Mouse (Mus musculus): ENCODE data around the gene Gm10964. TPM values are rescaled to one million over a fixed set of nuclear protein-coding genes. Genes with fewer than 3 reads are reported as not detected.

The Gm10964 gene
- polyA plus RNA-seq, 1 experiment from 2014 or later = not detected

DNA sequence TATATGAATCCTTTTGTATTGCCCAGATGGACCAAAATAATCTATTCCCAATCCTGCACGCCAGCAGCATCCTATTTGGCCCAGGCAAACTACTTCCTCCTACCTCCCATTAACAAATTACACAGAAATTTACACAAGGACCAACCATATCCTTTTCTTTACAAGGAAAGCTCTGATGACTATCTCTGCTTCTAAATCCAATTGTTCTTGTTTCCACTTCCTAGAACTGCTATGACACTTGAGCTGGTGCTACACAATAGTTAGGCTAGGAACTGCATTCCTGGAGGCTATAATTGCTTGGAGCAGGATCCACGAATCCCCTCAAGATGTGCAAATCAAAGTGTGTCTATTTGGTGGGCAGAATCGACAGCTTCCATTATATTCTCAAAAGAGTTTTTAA, 27.6 kb downstream of the Gm10964 start:
- Histone ChIP-seq H3K4me2 (ENCODE audit: low read depth, low read length) (no peak overlapping the region), H3K27ac (ENCODE audit: low read depth, low read length) (no peak overlapping the region), H3K27me3 (ENCODE audit: control insufficient read depth, insufficient read depth, low read length) (no peaks in the 10 kb centered on the region), H3K9ac (replicated peaks; ENCODE audit: low read depth, low read length) (no peak overlapping the region), H3K4me3 (ENCODE audit: low read depth, low read length) (no peak overlapping the region), H3K9me3 (ENCODE audit: control insufficient read depth, low read length) (no peaks in the 10 kb centered on the region), H3K36me3 (ENCODE audit: control insufficient read depth, insufficient read depth, low read length) (peaks cover 24% of the 10 kb centered on the region), H3K4me1 (ENCODE audit: control insufficient read depth, insufficient read depth, low read length) (no peaks in the 10 kb centered on the region)
- no peak for ATAC-seq (ENCODE audit: low read depth)
- WGBS = 58% methylated on average over 3 of the region's 3 CpGs

DNA sequence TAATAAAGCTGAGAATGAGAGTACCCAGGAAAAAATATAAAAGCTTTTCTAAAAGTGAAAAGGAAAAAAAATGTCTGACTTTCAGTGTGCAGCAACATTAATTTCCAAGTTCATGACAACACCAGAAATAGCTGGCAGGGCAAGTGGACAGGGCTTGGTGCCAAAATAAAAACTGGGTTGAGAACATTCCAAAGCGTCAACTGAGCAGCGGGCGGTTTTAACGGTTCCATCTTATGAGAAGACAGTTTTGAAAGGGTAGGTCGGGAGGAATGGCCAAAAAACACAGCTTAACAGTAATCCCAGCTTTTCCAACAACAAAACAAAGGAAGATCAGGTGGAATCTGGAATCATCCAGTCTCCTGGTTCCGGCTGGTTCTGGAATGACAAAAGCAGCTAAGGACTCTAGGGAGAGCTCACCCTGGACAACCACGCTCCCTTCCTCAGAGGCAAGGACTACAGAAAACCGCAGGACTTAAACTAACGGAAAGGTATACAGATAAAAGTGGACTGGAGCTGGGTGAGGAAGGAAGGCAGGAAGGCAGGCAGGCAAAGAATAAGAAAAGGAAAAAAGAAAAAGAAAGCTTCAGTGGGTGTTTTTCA, 32.5 kb downstream of the Gm10964 start:
- Histone ChIP-seq H3K27me3 (ENCODE audit: control insufficient read depth, insufficient read depth, low read length) (no peaks in the 10 kb centered on the region), H3K4me3 (ENCODE audit: low read depth, low read length) (no peak overlapping the region), H3K9ac (replicated peaks; ENCODE audit: low read depth, low read length) (no peak overlapping the region), H3K4me1 (ENCODE audit: control insufficient read depth, insufficient read depth, low read length) (no peaks in the 10 kb centered on the region), H3K9me3 (ENCODE audit: control insufficient read depth, low read length) (no peaks in the 10 kb centered on the region), H3K36me3 (ENCODE audit: control insufficient read depth, insufficient read depth, low read length) (peaks cover 7% of the 10 kb centered on the region), H3K27ac (ENCODE audit: low read depth, low read length) (no peak overlapping the region), H3K4me2 (ENCODE audit: low read depth, low read length) (no peak overlapping the region)
- ATAC-seq (ENCODE audit: low read depth) = no peak
- WGBS = 77% methylated on average over 9 of the region's 9 CpGs

DNA sequence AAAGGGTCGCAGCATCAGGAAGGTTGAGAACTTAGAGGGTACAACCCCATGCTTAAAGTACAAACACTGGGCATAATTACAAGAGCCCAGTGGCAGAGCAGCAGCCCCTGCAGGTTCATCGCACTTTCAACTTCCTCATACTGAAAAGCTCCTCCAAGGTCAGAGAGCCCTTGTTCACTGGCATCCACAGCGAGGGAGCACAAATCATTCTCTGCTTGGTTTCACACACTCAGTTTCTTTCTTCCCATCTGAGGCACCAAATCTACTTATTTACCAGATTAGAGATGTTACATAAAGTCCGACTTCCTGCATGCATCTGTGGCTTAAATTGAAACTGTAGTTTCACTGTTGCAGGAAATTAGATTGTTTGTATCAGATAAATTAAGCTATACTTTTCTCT, 33.7 kb downstream of the Gm10964 start:
- Histone ChIP-seq H3K4me1 (ENCODE audit: control insufficient read depth, insufficient read depth, low read length) (no peaks in the 10 kb centered on the region), H3K4me3 (ENCODE audit: low read depth, low read length) (no peak overlapping the region), H3K9me3 (ENCODE audit: control insufficient read depth, low read length) (no peaks in the 10 kb centered on the region), H3K4me2 (ENCODE audit: low read depth, low read length) (no peak overlapping the region), H3K36me3 (ENCODE audit: control insufficient read depth, insufficient read depth, low read length) (peaks cover 18% of the 10 kb centered on the region), H3K27ac (ENCODE audit: low read depth, low read length) (no peak overlapping the region), H3K27me3 (ENCODE audit: control insufficient read depth, insufficient read depth, low read length) (no peaks in the 10 kb centered on the region), H3K9ac (replicated peaks; ENCODE audit: low read depth, low read length) (no peak overlapping the region)
- ATAC-seq (ENCODE audit: low read depth) = no peak
- 66% methylated on average over 4 of the region's 4 CpGs for WGBS

DNA sequence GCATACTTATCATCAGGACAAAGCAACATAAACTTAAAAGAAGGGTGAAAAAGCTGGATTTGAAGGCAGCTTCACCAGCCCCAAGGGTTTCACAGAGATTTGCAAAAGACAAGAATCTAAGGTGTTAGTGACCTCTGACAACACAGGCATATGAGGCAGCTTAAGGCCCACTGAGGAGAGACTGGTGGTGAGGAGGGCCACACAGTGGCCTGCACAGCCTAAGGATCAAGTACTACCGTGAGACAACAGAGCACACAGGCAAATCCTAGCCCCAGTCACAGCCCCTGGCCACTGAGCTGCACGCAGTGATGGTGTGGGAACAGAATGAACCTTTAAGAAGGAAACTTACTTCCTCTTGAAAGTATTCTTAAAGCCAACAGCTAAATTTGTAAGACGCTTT, 34.3 kb downstream of the Gm10964 start:
- Histone ChIP-seq H3K9me3 (ENCODE audit: control insufficient read depth, low read length) (no peaks in the 10 kb centered on the region), H3K4me1 (ENCODE audit: control insufficient read depth, insufficient read depth, low read length) (no peaks in the 10 kb centered on the region), H3K4me2 (ENCODE audit: low read depth, low read length) (no peak overlapping the region), H3K4me3 (ENCODE audit: low read depth, low read length) (no peak overlapping the region), H3K27ac (ENCODE audit: low read depth, low read length) (no peak overlapping the region), H3K27me3 (ENCODE audit: control insufficient read depth, insufficient read depth, low read length) (no peaks in the 10 kb centered on the region), H3K36me3 (ENCODE audit: control insufficient read depth, insufficient read depth, low read length) (peaks cover 18% of the 10 kb centered on the region), H3K9ac (replicated peaks; ENCODE audit: low read depth, low read length) (no peak overlapping the region)
- WGBS = 83% methylated on average over 3 of the region's 3 CpGs
- ATAC-seq (ENCODE audit: low read depth) = no peak

DNA sequence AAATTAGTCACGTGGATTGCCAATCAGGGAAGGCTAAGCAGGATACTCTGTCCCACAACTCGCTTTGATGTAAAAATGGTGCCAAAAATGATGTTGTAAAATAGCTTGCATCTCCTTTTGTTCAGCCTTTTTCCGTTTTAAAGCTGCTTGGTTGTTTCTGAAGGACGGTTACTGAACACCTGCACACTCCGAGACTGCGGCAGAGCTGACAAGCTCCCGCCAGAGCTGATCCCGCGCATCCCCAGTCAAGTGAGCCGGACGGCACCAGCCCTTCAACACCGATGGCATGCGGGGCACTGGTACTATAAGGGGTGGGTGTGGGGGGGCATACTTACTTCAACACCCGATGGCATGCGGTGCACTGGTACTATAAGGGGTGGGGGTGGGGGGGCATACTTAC, 34.8 kb downstream of the Gm10964 start:
- Histone ChIP-seq H3K9ac (replicated peaks; ENCODE audit: low read depth, low read length) (no peak overlapping the region), H3K4me3 (ENCODE audit: low read depth, low read length) (no peak overlapping the region), H3K4me2 (ENCODE audit: low read depth, low read length) (no peak overlapping the region), H3K27ac (ENCODE audit: low read depth, low read length) (no peak overlapping the region), H3K9me3 (ENCODE audit: control insufficient read depth, low read length) (no peaks in the 10 kb centered on the region), H3K36me3 (ENCODE audit: control insufficient read depth, insufficient read depth, low read length) (peaks cover 16% of the 10 kb centered on the region; the same call in 1 of the 2 replicates), H3K4me1 (ENCODE audit: control insufficient read depth, insufficient read depth, low read length) (no peaks in the 10 kb centered on the region), H3K27me3 (ENCODE audit: control insufficient read depth, insufficient read depth, low read length) (no peaks in the 10 kb centered on the region)
- no peak for ATAC-seq (ENCODE audit: low read depth)
- 87% methylated on average over 15 of the region's 15 CpGs for WGBS

GRCm38 (mm10) chr3:103777940-103778339, 38.8 kb downstream of the Gm10964 start:
- peaks cover 13% of the 10 kb centered on the region; the same call in 1 of the 2 replicates for H3K36me3 ChIP-seq (ENCODE audit: control insufficient read depth, insufficient read depth, low read length)
- H3K9ac ChIP-seq (replicated peaks; ENCODE audit: low read depth, low read length) = no peak overlapping the region
- H3K27ac ChIP-seq (ENCODE audit: low read depth, low read length) = no peak overlapping the region
- no peaks in the 10 kb centered on the region for H3K27me3 ChIP-seq (ENCODE audit: control insufficient read depth, insufficient read depth, low read length)
- H3K4me2 ChIP-seq (ENCODE audit: low read depth, low read length) = no peak overlapping the region
- H3K9me3 ChIP-seq (ENCODE audit: control insufficient read depth, low read length) = no peaks in the 10 kb centered on the region
- no peak overlapping the region for H3K4me3 ChIP-seq (ENCODE audit: low read depth, low read length)
- no peak for ATAC-seq (ENCODE audit: low read depth)
- WGBS = 89% methylated on average over 11 of the region's 11 CpGs
- no peaks in the 10 kb centered on the region for H3K4me1 ChIP-seq (ENCODE audit: control insufficient read depth, insufficient read depth, low read length)

- Histone ChIP-seq H3K4me2 (ENCODE audit: low read depth, low read length) (no peak overlapping the region), H3K27ac (ENCODE audit: low read depth, low read length) (no peak overlapping the region), H3K9me3 (ENCODE audit: control insufficient read depth, low read length) (no peaks in the 10 kb centered on the region), H3K4me1 (ENCODE audit: control insufficient read depth, insufficient read depth, low read length) (no peaks in the 10 kb centered on the region), H3K36me3 (ENCODE audit: control insufficient read depth, insufficient read depth, low read length) (peaks cover 13% of the 10 kb centered on the region; the same call in 1 of the 2 replicates), H3K27me3 (ENCODE audit: control insufficient read depth, insufficient read depth, low read length) (no peaks in the 10 kb centered on the region), H3K4me3 (ENCODE audit: low read depth, low read length) (no peak overlapping the region), H3K9ac (replicated peaks; ENCODE audit: low read depth, low read length) (no peak overlapping the region)
- 95% methylated on average over 6 of the region's 6 CpGs for WGBS
- no peak for ATAC-seq (ENCODE audit: low read depth)
These were observed 39.5 kb downstream of the Gm10964 start for GRCm38 (mm10) chr3:103778660-103779059.

- H3K27ac ChIP-seq (ENCODE audit: low read depth, low read length) = no peak overlapping the region
- no peaks in the 10 kb centered on the region for H3K4me1 ChIP-seq (ENCODE audit: control insufficient read depth, insufficient read depth, low read length)
- H3K9me3 ChIP-seq (ENCODE audit: control insufficient read depth, low read length) = no peaks in the 10 kb centered on the region
- ATAC-seq (ENCODE audit: low read depth) = no peak
- WGBS = 80% methylated on average over 7 of the region's 7 CpGs
- no peak overlapping the region for H3K4me3 ChIP-seq (ENCODE audit: low read depth, low read length)
- no peak overlapping the region for H3K4me2 ChIP-seq (ENCODE audit: low read depth, low read length)
- H3K9ac ChIP-seq (replicated peaks; ENCODE audit: low read depth, low read length) = no peak overlapping the region
- H3K27me3 ChIP-seq (ENCODE audit: control insufficient read depth, insufficient read depth, low read length) = no peaks in the 10 kb centered on the region
- H3K36me3 ChIP-seq (ENCODE audit: control insufficient read depth, insufficient read depth, low read length) = peaks cover 13% of the 10 kb centered on the region; the same call in 1 of the 2 replicates
These were observed 40.0 kb downstream of the Gm10964 start for GRCm38 (mm10) chr3:103779183-103779582.

GRCm38 (mm10) chr3:103780271-103780670, 41.1 kb downstream of the Gm10964 start:
- H3K9me3 ChIP-seq (ENCODE audit: control insufficient read depth, low read length) = no peaks in the 10 kb centered on the region
- ATAC-seq (ENCODE audit: low read depth) = no peak
- H3K9ac ChIP-seq (replicated peaks; ENCODE audit: low read depth, low read length) = no peak overlapping the region
- no peaks in the 10 kb centered on the region for H3K27me3 ChIP-seq (ENCODE audit: control insufficient read depth, insufficient read depth, low read length)
- WGBS = 89% methylated on average over 3 of the region's 3 CpGs
- H3K4me2 ChIP-seq (ENCODE audit: low read depth, low read length) = no peak overlapping the region
- no peaks in the 10 kb centered on the region for H3K4me1 ChIP-seq (ENCODE audit: control insufficient read depth, insufficient read depth, low read length)
- H3K4me3 ChIP-seq (ENCODE audit: low read depth, low read length) = no peak overlapping the region
- no peak overlapping the region for H3K27ac ChIP-seq (ENCODE audit: low read depth, low read length)
- H3K36me3 ChIP-seq (ENCODE audit: control insufficient read depth, insufficient read depth, low read length) = peaks cover 13% of the 10 kb centered on the region; the same call in 1 of the 2 replicates

All from neural tube, embryonic 14.5 days (tissue).